Mouse (Mus musculus) erythroblast, embryonic 14.5 days (primary cell): ENCODE data around the gene Arhgap25.

ENCODE experiments used
- GATA1 ChIP-seq: IDR thresholded peaks from 2 replicates; pipeline ENCODE4 v1.6.1; 2012; ENCODE audit warnings: low read length, inconsistent platforms, mixed read lengths
- TAL1 ChIP-seq: IDR thresholded peaks from 3 replicates; pipeline ENCODE4 v1.6.1; 2012; ENCODE audit warnings: low read length, inconsistent platforms, mixed read lengths

DNA sequence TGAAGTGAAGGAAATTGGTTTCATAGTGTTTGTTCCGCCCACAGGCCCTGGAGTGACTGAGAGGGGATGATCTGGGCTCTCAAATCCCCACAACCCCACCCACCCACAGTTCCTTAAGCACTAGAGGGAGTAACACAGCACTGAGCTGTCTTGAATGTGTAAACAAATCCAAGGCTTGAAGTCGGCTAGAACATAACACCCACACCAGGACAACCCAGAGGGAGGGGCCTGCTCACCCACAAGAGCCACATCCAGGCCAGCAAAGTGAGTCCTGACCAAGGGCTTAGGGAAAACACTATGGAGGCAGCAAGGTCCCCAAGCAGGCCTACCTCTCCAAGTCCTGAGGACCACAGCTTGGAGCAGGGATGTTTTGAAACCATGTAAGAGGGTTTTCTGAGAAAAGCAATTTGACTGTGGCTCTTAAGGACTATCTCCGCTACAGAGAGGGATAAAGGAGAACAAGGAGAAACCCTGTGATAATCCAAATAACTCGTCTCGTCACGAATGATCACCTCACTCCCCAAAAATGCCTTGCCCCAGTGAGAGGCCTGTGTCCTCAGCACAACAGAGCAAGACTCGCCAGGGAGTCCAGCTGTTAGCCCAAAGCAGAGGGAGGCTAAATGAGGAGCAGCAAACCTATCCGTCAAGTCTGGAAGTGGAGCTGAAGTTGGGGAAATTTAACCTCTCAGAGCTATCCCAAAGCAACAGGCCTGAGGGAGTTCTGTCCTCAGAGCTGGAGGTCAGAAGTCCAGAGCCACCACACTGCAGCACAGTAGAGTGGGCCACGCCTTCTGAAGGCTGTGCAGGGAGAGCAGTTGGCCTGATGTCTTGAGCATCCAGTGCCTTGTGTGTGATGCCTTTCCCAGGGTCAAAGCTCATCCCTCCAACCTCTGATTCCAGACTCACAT, 34.9 kb upstream of the Arhgap25 start:
- TF ChIP-seq TAL1, result no peak
- TF ChIP-seq GATA1, result no peak
